ENCODE assay signal across 8 mouse cellular contexts in genomic region chrX:8192126-8192639, GRCm38 (mm10). TPM values are rescaled to one million over a fixed set of nuclear protein-coding genes. Genes with fewer than 3 reads are reported as not detected.
DNase-seq lines count a peak whose midpoint lies in the region; ATAC-seq lines count a peak whose summit lies in the region.

No protein-coding gene starts in this region.

- no peak; the same call in 1 of the 2 replicates for ATAC-seq in heart, embryonic 14.5 days (ENCODE audit: insufficient number of reproducible peaks, insufficient read depth, low FRiP score, low read depth)
- no peak for ATAC-seq in liver, embryonic 11.5 days (replicated peaks; ENCODE audit: low FRiP score)

- no peak overlapping the region for H3K27ac ChIP-seq in heart, embryonic 14.5 days (replicated peaks in 1 of 2; ENCODE audit: control insufficient read depth in 1 of 2, insufficient read depth in 1 of 2, low read depth in 2 of 2, low read length in 2 of 2)
- H3K27ac ChIP-seq in liver, embryonic 11.5 days (ENCODE audit: low read depth, low read length): peak overlapping the region; percentile 56

- no peaks in the 10 kb centered on the region for H3K9me3 ChIP-seq in heart, embryonic 14.5 days (ENCODE audit: control insufficient read depth, low read length)
- no peaks in the 10 kb centered on the region for H3K9me3 ChIP-seq in liver, embryonic 11.5 days (ENCODE audit: control insufficient read depth, low read length)

- H3K4me1 ChIP-seq in heart, embryonic 14.5 days (ENCODE audit: control insufficient read depth in 2 of 2, insufficient read depth in 2 of 2, low read length in 2 of 2): no peaks in the 10 kb centered on the region; a peak in 1 of 4 replicates
- peaks cover 4% of the 10 kb centered on the region; the same call in 1 of the 2 replicates for H3K4me1 ChIP-seq in liver, embryonic 11.5 days (replicated peaks; ENCODE audit: control insufficient read depth, insufficient read depth, low read length)

- peak; percentile 9 for DNase-seq in kidney, adult 9 months
- DNase-seq in kidney, adult 18-20 months: no peak
- DNase-seq in R1 (ENCODE audit: low read depth, low spot score) (peak; percentile 39), adipocyte (ENCODE audit: low spot score) (no peak)
- DNase-seq in liver, embryonic 11.5 days (ENCODE audit: low spot score): no peak
- DNase-seq in yolk sac, embryonic 10.5 days (ENCODE audit: low spot score): no peak
- no peak for DNase-seq in layer of hippocampus, adult 11-12 months (ENCODE audit: low spot score)

- H3K4me2 ChIP-seq in heart, embryonic 14.5 days (ENCODE audit: low read length): peak overlapping the region; percentile 71
- peak overlapping the region; percentile 73 for H3K4me2 ChIP-seq in liver, embryonic 11.5 days

- peak overlapping the region; percentile 57 for H3K4me3 ChIP-seq in heart, embryonic 14.5 days (ENCODE audit: control insufficient read depth in 1 of 2, insufficient read depth in 1 of 2, low read depth in 1 of 2, low read length in 2 of 2)
- peak overlapping the region; percentile 62 for H3K4me3 ChIP-seq in liver, embryonic 11.5 days (ENCODE audit: low read depth, low read length)

- H3K9ac ChIP-seq in heart, embryonic 14.5 days (ENCODE audit: low read length): peak overlapping the region; percentile 72
- peak overlapping the region; percentile 78 for H3K9ac ChIP-seq in liver, embryonic 11.5 days (ENCODE audit: low read depth, low read length)

- 16% methylated on average over 13 of the region's 13 CpGs for WGBS in heart, embryonic 14.5 days
- 13% methylated on average over 13 of the region's 13 CpGs for WGBS in liver, embryonic 11.5 days

- H3K27me3 ChIP-seq in heart, embryonic 14.5 days (ENCODE audit: control insufficient read depth, insufficient read depth, low read length): no peaks in the 10 kb centered on the region
- H3K27me3 ChIP-seq in liver, embryonic 11.5 days (replicated peaks; ENCODE audit: control insufficient read depth, insufficient read depth, low read length): no peaks in the 10 kb centered on the region

- no peaks in the 10 kb centered on the region for H3K36me3 ChIP-seq in heart, embryonic 14.5 days (ENCODE audit: control insufficient read depth, insufficient read depth, low read length)
- H3K36me3 ChIP-seq in liver, embryonic 11.5 days (ENCODE audit: control insufficient read depth, insufficient read depth, low read length): no peaks in the 10 kb centered on the region

RNA-seq across cellular contexts. Expression of gene Ebp, which starts 1.1 kb away (rescaled TPM):
- 28.0 and 28.5 TPM in 2 replicates for polyA plus RNA-seq in heart, embryonic 14.5 days (2014; fragmentation: Nextera tagmentation; extraction: Ambion mirVana)
- polyA plus RNA-seq in liver, embryonic 11.5 days (2014; fragmentation: Nextera tagmentation; extraction: Ambion mirVana): 54.7 and 55.6 TPM in 2 replicates

RNA-seq across cellular contexts. Expression of gene Porcn, which starts 14.1 kb away (rescaled TPM):
- 3.6 and 4.2 TPM in 2 replicates for polyA plus RNA-seq in heart, embryonic 14.5 days (2014; fragmentation: Nextera tagmentation; extraction: Ambion mirVana)
- polyA plus RNA-seq in liver, embryonic 11.5 days (2014; fragmentation: Nextera tagmentation; extraction: Ambion mirVana): 2.4 and 2.8 TPM in 2 replicates

RNA-seq across cellular contexts. Expression of gene Tbc1d25, which starts 16.2 kb away (rescaled TPM):
- 10.4 and 12.0 TPM in 2 replicates for polyA plus RNA-seq in heart, embryonic 14.5 days (2014; fragmentation: Nextera tagmentation; extraction: Ambion mirVana)
- polyA plus RNA-seq in liver, embryonic 11.5 days (2014; fragmentation: Nextera tagmentation; extraction: Ambion mirVana): 10.5 and 11.1 TPM in 2 replicates

RNA-seq across cellular contexts. Expression of gene Rbm3, which starts 46.5 kb away (rescaled TPM):
- 317 and 375 TPM in 2 replicates for polyA plus RNA-seq in heart, embryonic 14.5 days (2014; fragmentation: Nextera tagmentation; extraction: Ambion mirVana)
- polyA plus RNA-seq in liver, embryonic 11.5 days (2014; fragmentation: Nextera tagmentation; extraction: Ambion mirVana): 469 and 471 TPM in 2 replicates

RNA-seq across cellular contexts. Expression of gene Wdr13, which starts 59.5 kb away (rescaled TPM):
- polyA plus RNA-seq in heart, embryonic 14.5 days (2014; fragmentation: Nextera tagmentation; extraction: Ambion mirVana): 22.7 and 26.0 TPM in 2 replicates
- polyA plus RNA-seq in liver, embryonic 11.5 days (2014; fragmentation: Nextera tagmentation; extraction: Ambion mirVana): 15.9 and 17.7 TPM in 2 replicates

Comparison
In these comparisons a context has a peak if more than half of its experiments do, and no peak if none do; other contexts are left out.
1. DNase-seq: peak in kidney, adult 9 months (single experiment) and R1 (single experiment); none in kidney, adult 18-20 months (single experiment), liver, embryonic 11.5 days (single experiment), yolk sac, embryonic 10.5 days (single experiment), layer of hippocampus, adult 11-12 months (single experiment) and adipocyte (single experiment).